Mouse (Mus musculus): ENCODE measurements around the gene Ciita. TPM values are rescaled to one million over a fixed set of nuclear protein-coding genes. Genes with fewer than 3 reads are reported as not detected.

Ciita gene
- total RNA-seq, 2 experiments from 2014 or later = 0.08 TPM; not detected in 1

DNA sequence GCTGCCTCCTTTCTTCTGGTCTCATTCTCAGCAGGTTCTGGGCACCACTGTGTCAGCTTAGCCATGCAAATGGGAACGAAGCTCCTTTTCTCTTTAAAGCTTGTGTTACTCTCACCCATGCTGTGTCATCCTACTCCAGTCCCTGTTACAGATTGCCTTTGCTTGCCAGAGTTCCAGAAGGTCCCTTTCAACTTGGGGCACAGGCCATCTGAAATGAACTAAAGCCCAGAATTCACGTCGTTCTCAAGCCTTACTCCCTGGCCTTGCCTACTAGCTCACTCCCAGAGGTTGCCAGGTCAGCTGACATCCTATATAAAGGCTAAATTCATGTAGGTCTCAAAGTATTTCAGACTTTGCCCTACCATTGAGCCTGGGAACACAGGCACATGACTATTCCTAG lies 69.1 kb downstream of the Ciita start:
- DNase-seq (ENCODE audit: low spot score in 2 of 2) = no peak

DNA sequence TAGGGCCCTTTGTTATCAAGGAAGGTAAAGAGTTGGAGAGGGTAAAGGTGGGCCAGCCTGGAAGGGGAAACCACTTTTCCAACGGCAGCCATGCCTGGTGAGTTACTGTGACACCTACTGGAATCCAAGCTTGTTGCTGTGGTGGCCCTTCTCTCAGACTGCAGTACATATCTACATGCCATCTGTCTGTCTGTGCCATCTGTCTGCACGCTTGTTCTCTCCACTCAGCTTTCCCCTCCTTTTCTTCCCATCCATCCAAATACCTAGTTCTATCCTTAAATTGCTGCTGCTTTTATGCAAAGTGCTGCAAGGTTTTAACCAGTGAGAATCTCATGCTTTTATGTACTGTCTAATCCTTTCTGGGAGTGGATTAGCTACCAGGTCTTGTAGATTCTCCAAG lies 69.7 kb downstream of the Ciita start:
- DNase-seq (ENCODE audit: low spot score in 2 of 2) = peak; percentile 67 to 86

DNA sequence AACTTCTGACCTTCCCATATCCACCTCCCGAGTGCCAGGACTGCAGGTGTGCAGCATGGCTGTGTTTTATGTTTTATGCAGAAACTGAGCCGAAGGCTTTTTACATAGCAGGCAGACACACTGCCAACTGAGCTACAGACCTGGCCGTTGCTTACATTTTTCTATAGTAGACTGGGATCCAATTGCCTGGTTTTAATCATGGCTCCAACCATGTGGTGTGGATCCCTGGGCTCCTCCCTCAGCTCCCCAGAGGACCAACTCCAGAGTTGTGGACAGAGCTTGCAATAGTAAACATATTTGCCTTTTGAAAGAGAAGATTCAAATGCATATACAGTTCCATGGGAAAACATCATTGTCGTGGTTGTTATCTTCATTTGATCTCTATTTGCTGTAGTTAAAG lies 71.7 kb downstream of the Ciita start:
- no peak for DNase-seq (ENCODE audit: low spot score in 2 of 2)

DNA sequence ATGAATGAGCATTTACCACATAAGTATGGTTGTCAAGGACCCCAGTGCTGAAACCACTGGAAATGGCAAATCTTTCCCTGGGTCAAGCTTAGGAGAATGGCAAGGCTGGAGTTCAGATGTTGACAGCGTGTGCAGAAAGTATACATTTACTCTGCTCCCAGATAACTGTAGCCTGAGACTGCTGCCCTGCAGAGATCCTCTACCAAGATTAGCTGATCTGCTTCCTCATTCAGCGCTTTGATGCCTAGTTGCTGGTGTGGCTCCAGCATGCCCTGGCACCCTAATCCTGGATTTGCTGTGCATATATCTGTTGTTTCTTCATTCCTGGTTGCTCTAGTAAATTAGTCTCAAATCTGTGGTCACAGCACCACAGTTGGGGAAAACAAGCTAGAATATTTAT lies 74.0 kb downstream of the Ciita start:
- no peak for DNase-seq (ENCODE audit: low spot score in 2 of 2)

DNA sequence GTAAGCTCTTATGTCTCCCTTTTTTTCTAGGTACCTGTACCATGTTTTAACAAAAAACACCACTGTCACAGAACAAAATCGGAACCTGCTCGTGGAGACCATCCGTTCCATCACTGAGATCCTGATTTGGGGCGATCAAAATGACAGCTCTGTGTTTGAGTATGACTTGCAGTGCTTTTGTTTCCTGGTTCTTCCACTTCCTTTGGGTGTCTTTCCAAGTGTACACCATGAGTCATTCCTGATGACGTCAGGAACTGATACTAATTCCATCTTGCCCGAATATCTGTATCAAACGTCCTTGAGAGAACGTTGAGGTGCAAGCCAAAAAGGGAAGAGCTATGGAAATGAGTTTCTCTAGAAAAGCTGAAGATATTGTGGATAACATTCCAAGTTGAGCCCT lies 80.1 kb downstream of the Ciita start:
- no peak for DNase-seq (ENCODE audit: low spot score in 2 of 2)

DNA sequence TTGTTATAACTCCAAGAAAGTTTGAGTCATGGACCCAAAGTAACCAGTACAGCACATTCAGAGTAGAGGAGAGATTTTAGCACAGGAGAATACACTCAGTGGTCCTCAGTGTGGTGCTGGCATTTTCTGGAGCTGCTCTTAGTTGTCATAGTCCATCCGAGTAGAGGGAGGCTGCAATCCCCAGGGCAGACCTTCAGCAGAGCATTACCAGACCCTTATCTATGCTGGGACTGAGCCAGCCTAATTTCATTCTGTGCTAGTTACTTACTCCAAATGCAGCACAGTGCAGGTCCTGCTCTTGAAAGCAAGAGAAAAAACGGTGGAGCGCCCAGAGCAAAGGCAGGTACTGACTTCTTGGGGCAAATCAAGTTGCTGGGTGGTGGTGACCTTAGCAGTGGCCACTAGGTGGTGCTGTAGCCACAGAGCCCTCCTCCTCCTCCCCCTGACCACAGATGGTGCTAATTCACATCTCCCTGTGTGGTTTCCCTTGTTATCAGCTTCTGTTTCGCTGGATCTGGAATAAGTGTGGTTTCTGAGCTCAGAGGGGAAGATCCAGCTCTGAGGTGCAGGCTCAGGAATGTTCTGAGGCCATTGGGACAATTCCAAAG lies 85.5 kb downstream of the Ciita start:
- peak; percentile 46 to 78 for DNase-seq (ENCODE audit: low spot score in 2 of 2)

DNA sequence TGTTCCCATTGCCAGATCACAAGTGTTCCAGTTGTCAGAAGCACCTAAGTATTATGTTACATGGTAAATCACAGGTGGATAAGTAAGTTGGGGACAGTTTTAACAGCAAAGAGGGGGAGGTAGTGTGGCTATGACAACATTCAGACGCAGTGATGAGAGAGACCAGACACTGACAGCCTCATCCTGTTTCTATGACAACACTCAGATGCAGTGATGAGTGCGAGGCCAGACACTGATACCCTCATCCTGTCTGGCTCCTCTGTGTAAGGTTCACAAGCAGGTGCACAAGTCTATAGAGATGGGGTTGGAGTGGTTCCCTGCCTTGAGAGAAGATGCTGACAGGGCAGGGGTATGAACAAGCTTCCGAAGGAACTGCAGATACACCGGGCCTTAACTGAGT lies 87.3 kb downstream of the Ciita start:
- no peak for DNase-seq (ENCODE audit: low spot score in 2 of 2)

DNA sequence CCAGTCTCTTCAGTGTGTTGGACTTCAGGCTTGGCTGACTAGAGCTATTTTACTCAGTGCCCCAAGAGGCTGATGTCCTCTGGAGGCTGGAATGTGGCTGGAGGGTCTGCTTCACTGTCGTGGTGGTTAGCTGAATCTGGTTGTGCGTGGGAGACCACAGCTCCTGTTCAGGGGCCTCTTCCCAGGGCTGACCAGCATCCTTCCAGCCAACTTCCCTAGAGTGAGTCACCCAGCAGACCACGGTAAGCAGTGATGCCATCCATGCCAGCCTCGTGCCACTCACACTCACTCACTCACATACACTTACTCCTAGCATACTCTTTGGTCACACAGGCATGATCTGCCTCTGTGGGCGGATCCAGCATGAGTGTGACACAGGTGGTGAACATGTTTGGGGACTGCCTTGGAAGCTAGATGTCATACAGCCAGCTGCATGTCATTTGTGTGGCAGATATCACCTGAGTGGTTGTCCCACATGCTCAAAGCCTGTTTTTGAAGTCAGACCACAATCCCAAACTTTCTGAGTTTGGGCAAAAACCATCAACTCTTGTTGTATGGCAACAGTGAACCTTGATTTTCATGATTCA lies 90.0 kb downstream of the Ciita start:
- DNase-seq (ENCODE audit: low spot score in 2 of 2) = no peak

DNA sequence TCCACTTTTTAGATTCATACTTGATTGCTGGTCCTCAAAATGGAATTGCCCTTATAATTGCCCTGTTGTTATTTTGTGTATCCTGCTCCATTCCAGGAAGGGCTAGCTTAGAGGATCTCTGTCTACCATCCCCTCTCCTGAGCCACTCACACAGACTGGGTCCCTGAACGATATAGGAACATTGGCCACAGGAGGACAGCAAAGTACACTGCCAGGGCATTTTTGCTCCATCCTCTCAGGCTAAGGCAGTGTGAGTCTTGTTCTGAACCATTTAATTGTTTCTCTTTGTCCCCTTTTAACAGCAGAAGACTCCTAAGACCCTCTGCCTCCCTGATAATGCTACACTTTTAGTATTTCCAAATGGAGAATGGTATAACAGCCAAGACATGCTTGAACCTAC lies 90.8 kb downstream of the Ciita start:
- peak; percentile 39 to 74 for DNase-seq (ENCODE audit: low spot score in 2 of 2)

DNA sequence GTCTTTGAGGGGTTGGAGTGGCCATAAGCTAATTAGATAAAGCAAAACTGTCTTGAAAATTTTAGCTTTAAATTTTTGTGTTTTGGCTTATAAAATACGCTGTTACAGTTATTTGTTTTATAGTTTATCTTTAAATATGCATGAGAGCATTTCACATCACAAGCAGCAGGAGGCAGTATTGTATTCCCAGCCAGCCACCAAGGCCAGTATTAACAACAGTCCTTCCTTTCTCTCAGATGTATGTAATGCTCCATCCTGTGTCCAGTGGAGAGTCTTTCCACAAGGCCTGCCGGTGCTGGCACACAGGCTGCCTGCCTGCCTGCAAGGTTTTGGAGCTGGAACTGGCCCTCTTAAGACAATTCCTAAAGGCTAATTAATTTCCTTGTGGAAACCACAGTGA lies 92.0 kb downstream of the Ciita start:
- DNase-seq (ENCODE audit: low spot score in 2 of 2) = no peak

DNA sequence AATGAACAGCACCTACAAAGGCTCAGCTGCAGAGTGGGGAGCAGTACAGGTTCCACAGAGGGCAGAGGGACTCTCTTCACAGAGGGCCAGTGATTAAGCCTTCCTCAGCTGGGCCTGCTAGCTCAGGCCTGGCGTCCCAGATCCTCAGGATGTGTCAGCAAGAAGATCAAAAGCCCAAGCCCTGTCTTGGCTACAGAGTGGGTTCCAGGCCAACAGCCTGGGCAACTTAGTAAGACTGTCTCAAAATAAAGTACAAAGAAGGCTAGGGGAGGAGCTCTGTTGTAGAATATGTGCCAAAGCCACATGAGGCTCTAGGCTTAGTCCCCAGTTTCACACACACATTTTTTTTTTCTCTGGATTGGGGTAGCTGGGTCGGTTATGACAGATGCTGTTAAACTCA lies 95.1 kb downstream of the Ciita start:
- no peak for DNase-seq (ENCODE audit: low spot score in 2 of 2)

DNA sequence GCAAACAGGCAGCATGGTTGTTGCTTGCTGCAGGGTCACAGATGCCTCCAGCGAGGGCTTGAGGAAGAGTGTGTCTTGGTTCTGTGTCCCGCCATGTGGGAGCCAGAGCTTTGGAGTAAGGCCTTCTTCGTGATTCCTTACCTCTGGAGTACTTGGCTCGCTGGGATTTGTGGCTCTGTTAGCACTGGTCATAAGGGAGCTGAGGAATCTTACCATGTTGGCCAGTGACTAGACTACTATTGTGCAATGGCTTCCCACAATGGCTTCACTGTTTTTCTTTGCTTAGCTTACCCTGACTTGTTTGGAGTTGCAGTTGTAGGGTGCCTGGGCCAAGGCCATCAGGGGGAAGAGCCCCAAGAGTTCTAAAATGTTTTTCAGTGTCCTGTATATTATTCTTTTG lies 96.1 kb downstream of the Ciita start:
- no peak for DNase-seq (ENCODE audit: low spot score in 2 of 2)

DNA sequence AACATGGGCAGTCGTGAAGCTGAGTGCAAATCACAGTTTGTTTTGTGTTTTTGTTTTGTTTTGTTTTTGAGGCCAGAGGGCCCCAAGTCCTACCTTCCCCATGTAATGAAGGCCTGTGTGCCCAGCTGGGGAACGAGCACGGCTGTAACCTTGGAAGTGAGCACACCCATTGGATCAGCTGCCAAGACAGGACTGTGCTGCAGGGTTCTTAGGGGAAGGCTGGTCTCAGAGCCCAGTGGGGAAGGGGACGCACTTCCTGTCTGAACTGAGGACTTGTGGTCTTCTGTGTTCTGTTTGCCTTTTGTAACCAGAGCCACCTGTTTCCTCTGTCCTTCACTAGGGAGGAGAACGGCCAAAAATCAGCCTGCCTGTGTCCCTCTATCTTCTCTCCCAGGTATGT lies 97.7 kb downstream of the Ciita start:
- no peak for DNase-seq (ENCODE audit: low spot score in 2 of 2)

Other genes starting within 250 kb of the Ciita start
- 10 to 100 TPM; 14.7 to 15.5 TPM for gene Emp2, start 166.1 kb upstream of the Ciita start, total RNA-seq (2021)
- 1 to 10 TPM; 6.3 to 9.6 TPM for gene Tekt5, start 84.6 kb upstream of the Ciita start, total RNA-seq (2021)
- gene Nubp1, start 68.1 kb upstream of the Ciita start, total RNA-seq (2021) = 10 to 100 TPM; 14.2 to 16.1 TPM
- gene Tvp23a, start 32.7 kb upstream of the Ciita start, total RNA-seq (2021) = 10 to 100 TPM; 22.0 to 25.6 TPM
- gene Dexi, start 63.0 kb downstream of the Ciita start, total RNA-seq (2021) = 10 to 100 TPM; 62.8 to 67.7 TPM
- gene Clec16a, start 65.3 kb downstream of the Ciita start, total RNA-seq (2021) = 10 to 100 TPM; 93.0 to 95.7 TPM